Mouse (Mus musculus): ENCODE data around the gene Mark3. TPM values are rescaled to one million over a fixed set of nuclear protein-coding genes. Genes with fewer than 3 reads are reported as not detected.

Gene Mark3
- polyA plus RNA-seq (2014; fragmentation: Illumina TruSeq; extraction: RNeasy Lipid Tissue Mini Kit (QIAGEN cat#74804); ENCODE audit: low read depth, low replicate concordance): 65.6 TPM

GRCm38 (mm10) chr12:111574074-111574886, at the start of gene Mark3:
Mark3 (plus strand) TSS chr12:111574523.

DNA sequence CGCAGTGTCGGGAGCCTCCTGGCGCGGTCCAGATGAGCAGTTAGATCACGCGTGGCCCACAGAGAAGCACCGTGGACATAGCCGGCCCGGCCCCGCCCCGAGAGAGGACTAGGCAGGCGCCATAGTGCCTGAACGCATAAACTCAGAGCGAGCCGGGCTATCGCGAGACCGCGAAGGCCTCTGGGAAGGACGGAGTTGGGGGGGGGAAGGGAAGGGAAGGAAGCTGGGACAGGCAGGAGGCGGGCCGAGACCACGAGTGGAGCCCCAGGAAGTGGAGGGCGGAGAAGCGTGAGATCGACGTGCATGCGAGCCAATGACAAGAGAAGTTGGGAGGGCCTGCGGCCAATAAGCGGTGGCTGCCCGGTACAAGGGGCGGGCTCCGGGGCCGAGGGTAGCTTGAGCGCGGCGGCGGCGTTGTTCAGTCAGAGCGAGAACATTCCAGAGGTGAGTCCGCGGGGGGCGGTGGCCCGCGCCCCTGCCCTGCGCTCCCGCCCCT, 36.5 kb upstream of the Mark3 start, which contains the start of gene Eif5:
TSS of gene Eif5 (plus strand) at position 221 of the 496 bp plus-strand sequence.

GRCm38 (mm10) chr12:111672176-111672575, 97.9 kb downstream of the Mark3 start, which contains the start of gene Ckb:
Ckb (minus strand) TSS chr12:111672338.

GRCm38 (mm10) chr12:111677882-111678669, 103.8 kb downstream of the Mark3 start, which contains the start of gene Trmt61a:
Trmt61a (plus strand) TSS chr12:111678105.

Other genes with a start within 250 kb of the Mark3 start
- 3.2 TPM for gene Cdc42bpb, start 196.8 kb upstream of the Mark3 start, polyA plus RNA-seq (2014; fragmentation: Illumina TruSeq; extraction: RNeasy Lipid Tissue Mini Kit (QIAGEN cat#74804); ENCODE audit: low read depth, low replicate concordance)
- not detected for gene Lbhd2, start 167.7 kb upstream of the Mark3 start, polyA plus RNA-seq (2014; fragmentation: Illumina TruSeq; extraction: RNeasy Lipid Tissue Mini Kit (QIAGEN cat#74804); ENCODE audit: low read depth, low replicate concordance)
- not detected for gene Exoc3l4, start 157.5 kb upstream of the Mark3 start, polyA plus RNA-seq (2014; fragmentation: Illumina TruSeq; extraction: RNeasy Lipid Tissue Mini Kit (QIAGEN cat#74804); ENCODE audit: low read depth, low replicate concordance)
- gene Tnfaip2, start 132.1 kb upstream of the Mark3 start, polyA plus RNA-seq (2014; fragmentation: Illumina TruSeq; extraction: RNeasy Lipid Tissue Mini Kit (QIAGEN cat#74804); ENCODE audit: low read depth, low replicate concordance): 5.6 TPM
- not detected for gene Gm266, start 88.7 kb upstream of the Mark3 start, polyA plus RNA-seq (2014; fragmentation: Illumina TruSeq; extraction: RNeasy Lipid Tissue Mini Kit (QIAGEN cat#74804); ENCODE audit: low read depth, low replicate concordance)
- gene Eif5, start 36.5 kb upstream of the Mark3 start, polyA plus RNA-seq (2014; fragmentation: Illumina TruSeq; extraction: RNeasy Lipid Tissue Mini Kit (QIAGEN cat#74804); ENCODE audit: low read depth, low replicate concordance): 429 TPM
- gene Ckb, start 97.8 kb downstream of the Mark3 start, polyA plus RNA-seq (2014; fragmentation: Illumina TruSeq; extraction: RNeasy Lipid Tissue Mini Kit (QIAGEN cat#74804); ENCODE audit: low read depth, low replicate concordance): not detected
- 0.34 TPM for gene Trmt61a, start 103.6 kb downstream of the Mark3 start, polyA plus RNA-seq (2014; fragmentation: Illumina TruSeq; extraction: RNeasy Lipid Tissue Mini Kit (QIAGEN cat#74804); ENCODE audit: low read depth, low replicate concordance)
- 9.6 TPM for gene Bag5, start 138.7 kb downstream of the Mark3 start, polyA plus RNA-seq (2014; fragmentation: Illumina TruSeq; extraction: RNeasy Lipid Tissue Mini Kit (QIAGEN cat#74804); ENCODE audit: low read depth, low replicate concordance)
- gene Apopt1, start 138.7 kb downstream of the Mark3 start, polyA plus RNA-seq (2014; fragmentation: Illumina TruSeq; extraction: RNeasy Lipid Tissue Mini Kit (QIAGEN cat#74804); ENCODE audit: low read depth, low replicate concordance): 18.7 TPM
- 1.4 TPM for gene Klc1, start 184.3 kb downstream of the Mark3 start, polyA plus RNA-seq (2014; fragmentation: Illumina TruSeq; extraction: RNeasy Lipid Tissue Mini Kit (QIAGEN cat#74804); ENCODE audit: low read depth, low replicate concordance)
- gene Xrcc3, start 239.3 kb downstream of the Mark3 start, polyA plus RNA-seq (2014; fragmentation: Illumina TruSeq; extraction: RNeasy Lipid Tissue Mini Kit (QIAGEN cat#74804); ENCODE audit: low read depth, low replicate concordance): 0.32 TPM
- gene Zfyve21, start 239.6 kb downstream of the Mark3 start, polyA plus RNA-seq (2014; fragmentation: Illumina TruSeq; extraction: RNeasy Lipid Tissue Mini Kit (QIAGEN cat#74804); ENCODE audit: low read depth, low replicate concordance): 17.2 TPM